Mouse (Mus musculus) kidney, embryonic 14.5 days (tissue): ENCODE measurements at regions not wholly inside any gene's neighbourhood (a gene's known extent, or its start where the extent isn't known, plus 50 kb on each side); places are given as distances from the start of the nearest gene placed in this dataset.

Experiments
- ATAC-seq: fragments of 200-750 bp; cut with Nextera tagmentation; 2 replicates; pipeline ENCODE4 v1.8.0; 2017; ENCODE audit warnings: moderate number of reproducible peaks, mild to moderate bottlenecking, moderate TSS enrichment, moderate library complexity; ENCODE audit not compliant: low FRiP score, low TSS enrichment
- H3K27ac ChIP-seq: fragments of 300-500 bp; sonication (generic); 2 replicates; pipeline ENCODE4 v1.5.1; 2014; ENCODE audit warnings: low read depth, mild to moderate bottlenecking, low read length, moderate library complexity, mixed read lengths
- H3K27me3 ChIP-seq: fragments of 300-500 bp; sonication (generic); 2 replicates; pipeline ENCODE4 v1.6.1; 2014; ENCODE audit warnings: mild to moderate bottlenecking, low read length; ENCODE audit not compliant: control insufficient read depth, insufficient read depth
- H3K36me3 ChIP-seq: fragments of 300-500 bp; sonication (generic); 2 replicates; pipeline ENCODE4 v1.6.1; 2014; ENCODE audit warnings: low read length, mixed read lengths; ENCODE audit not compliant: control insufficient read depth, insufficient read depth
- H3K4me1 ChIP-seq: fragments of 300-500 bp; sonication (generic); 2 replicates; pipeline ENCODE4 v1.6.1; 2014; ENCODE audit warnings: low read length, mixed read lengths; ENCODE audit not compliant: control insufficient read depth, insufficient read depth
- H3K4me2 ChIP-seq: fragments of 300-500 bp; sonication (generic); replicated peaks from 2 replicates; pipeline ENCODE4 v1.6.1; 2014; ENCODE audit warnings: low read depth, mild to moderate bottlenecking, low read length
- H3K4me3 ChIP-seq: fragments of 300-500 bp; sonication (generic); 2 replicates; pipeline ENCODE4 v1.5.1; 2014; ENCODE audit warnings: mild to moderate bottlenecking, low read length
- H3K9ac ChIP-seq: fragments of 300-500 bp; sonication (generic); 2 replicates; pipeline ENCODE4 v1.6.1; 2014; ENCODE audit warnings: low read depth, mild to moderate bottlenecking, low read length, moderate library complexity
- H3K9me3 ChIP-seq: fragments of 300-500 bp; sonication (generic); 2 replicates; pipeline ENCODE4 v1.6.1; 2016; ENCODE audit warnings: low read length; ENCODE audit not compliant: control insufficient read depth
- WGBS: fragments of 180-500 bp; shearing (Covaris S2); extraction: QIAGEN DNeasy Blood & Tissue Kit; methylation state at CpG from one replicate; pipeline ENCODE4 v1.1.7; 2014; 5-methylcytosine and 5-hydroxymethylcytosine counted together

GRCm38 (mm10) chr15:62218346-62219080 is 1295.7 kb upstream of the A1bg start:
- ATAC-seq, result no peak
- Histone ChIP-seq H3K27me3 (no peaks in the 10 kb centered on the region), H3K27ac (no peak overlapping the region), H3K4me2 (no peak overlapping the region), H3K4me3 (no peak overlapping the region), H3K36me3 (no peaks in the 10 kb centered on the region), H3K4me1 (no peaks in the 10 kb centered on the region), H3K9ac (no peak overlapping the region), H3K9me3 (no peaks in the 10 kb centered on the region)
- 90% methylated on average over 21 of the region's 21 CpGs for WGBS

GRCm38 (mm10) chr15:62216688-62217477 is 1294.1 kb upstream of the A1bg start:
- Histone ChIP-seq H3K4me3 (no peak overlapping the region), H3K4me1 (no peaks in the 10 kb centered on the region), H3K4me2 (no peak overlapping the region), H3K36me3 (no peaks in the 10 kb centered on the region), H3K9ac (no peak overlapping the region), H3K27me3 (no peaks in the 10 kb centered on the region), H3K27ac (no peak overlapping the region), H3K9me3 (no peaks in the 10 kb centered on the region)
- ATAC-seq, result no peak
- 54% methylated on average over 8 of the region's 8 CpGs for WGBS

- no peaks in the 10 kb centered on the region for H3K27me3 ChIP-seq
- H3K9ac ChIP-seq, result no peak overlapping the region
- H3K27ac ChIP-seq, result no peak overlapping the region
- no peaks in the 10 kb centered on the region for H3K4me1 ChIP-seq
- H3K9me3 ChIP-seq, result no peaks in the 10 kb centered on the region
- no peaks in the 10 kb centered on the region for H3K36me3 ChIP-seq
- no peak overlapping the region for H3K4me3 ChIP-seq
- WGBS, result 63% methylated on average over 8 of the region's 8 CpGs
- no peak for ATAC-seq
- no peak overlapping the region for H3K4me2 ChIP-seq
These were observed 1293.0 kb upstream of the A1bg start for GRCm38 (mm10) chr15:62215616-62216398.

- no peak overlapping the region for H3K27ac ChIP-seq
- H3K4me2 ChIP-seq, result no peak overlapping the region
- H3K36me3 ChIP-seq, result no peaks in the 10 kb centered on the region
- 94% methylated on average over 4 of the region's 4 CpGs for WGBS
- no peaks in the 10 kb centered on the region for H3K4me1 ChIP-seq
- no peaks in the 10 kb centered on the region for H3K27me3 ChIP-seq
- H3K4me3 ChIP-seq, result no peak overlapping the region
- no peaks in the 10 kb centered on the region for H3K9me3 ChIP-seq
- no peak for ATAC-seq
- H3K9ac ChIP-seq, result no peak overlapping the region
These were observed 1291.5 kb upstream of the A1bg start for GRCm38 (mm10) chr15:62214300-62214699.

GRCm38 (mm10) chr15:62212283-62212910 is 1289.6 kb upstream of the A1bg start:
- Histone ChIP-seq H3K9ac (no peak overlapping the region), H3K27ac (no peak overlapping the region), H3K4me3 (no peak overlapping the region), H3K4me2 (no peak overlapping the region), H3K9me3 (no peaks in the 10 kb centered on the region), H3K27me3 (no peaks in the 10 kb centered on the region), H3K36me3 (no peaks in the 10 kb centered on the region), H3K4me1 (no peaks in the 10 kb centered on the region)
- 85% methylated on average over 5 of the region's 5 CpGs for WGBS
- no peak for ATAC-seq

- H3K9ac ChIP-seq, result no peak overlapping the region
- H3K4me2 ChIP-seq, result no peak overlapping the region
- no peak for ATAC-seq
- WGBS, result 74% methylated on average over 5 of the region's 5 CpGs
- H3K9me3 ChIP-seq, result no peaks in the 10 kb centered on the region
- no peak overlapping the region for H3K27ac ChIP-seq
- H3K4me3 ChIP-seq, result no peak overlapping the region
- H3K4me1 ChIP-seq, result no peaks in the 10 kb centered on the region
- no peaks in the 10 kb centered on the region for H3K36me3 ChIP-seq
- no peaks in the 10 kb centered on the region for H3K27me3 ChIP-seq
These were observed 1287.2 kb upstream of the A1bg start for GRCm38 (mm10) chr15:62209881-62210481.

GRCm38 (mm10) chr15:62209296-62209695 is 1286.5 kb upstream of the A1bg start:
- no peak overlapping the region for H3K4me2 ChIP-seq
- no peak for ATAC-seq
- no peaks in the 10 kb centered on the region for H3K9me3 ChIP-seq
- no peaks in the 10 kb centered on the region for H3K36me3 ChIP-seq
- no peak overlapping the region for H3K9ac ChIP-seq
- H3K4me3 ChIP-seq, result no peak overlapping the region
- no peak overlapping the region for H3K27ac ChIP-seq
- no peaks in the 10 kb centered on the region for H3K4me1 ChIP-seq
- WGBS, result 94% methylated on average over 3 of the region's 3 CpGs
- H3K27me3 ChIP-seq, result no peaks in the 10 kb centered on the region

- H3K27me3 ChIP-seq, result no peaks in the 10 kb centered on the region
- H3K27ac ChIP-seq, result no peak overlapping the region
- no peaks in the 10 kb centered on the region for H3K4me1 ChIP-seq
- H3K4me3 ChIP-seq, result no peak overlapping the region
- ATAC-seq, result no peak
- no peaks in the 10 kb centered on the region for H3K36me3 ChIP-seq
- WGBS, result 92% methylated on average over 4 of the region's 4 CpGs
- H3K4me2 ChIP-seq, result no peak overlapping the region
- H3K9me3 ChIP-seq, result peaks cover 5% of the 10 kb centered on the region; the same call in 1 of the 2 replicates
- no peak overlapping the region for H3K9ac ChIP-seq
These were observed 1283.7 kb upstream of the A1bg start for GRCm38 (mm10) chr15:62206502-62206902.
